ENCODE assay signal across 9 mouse cellular contexts in the genomic region with DNA sequence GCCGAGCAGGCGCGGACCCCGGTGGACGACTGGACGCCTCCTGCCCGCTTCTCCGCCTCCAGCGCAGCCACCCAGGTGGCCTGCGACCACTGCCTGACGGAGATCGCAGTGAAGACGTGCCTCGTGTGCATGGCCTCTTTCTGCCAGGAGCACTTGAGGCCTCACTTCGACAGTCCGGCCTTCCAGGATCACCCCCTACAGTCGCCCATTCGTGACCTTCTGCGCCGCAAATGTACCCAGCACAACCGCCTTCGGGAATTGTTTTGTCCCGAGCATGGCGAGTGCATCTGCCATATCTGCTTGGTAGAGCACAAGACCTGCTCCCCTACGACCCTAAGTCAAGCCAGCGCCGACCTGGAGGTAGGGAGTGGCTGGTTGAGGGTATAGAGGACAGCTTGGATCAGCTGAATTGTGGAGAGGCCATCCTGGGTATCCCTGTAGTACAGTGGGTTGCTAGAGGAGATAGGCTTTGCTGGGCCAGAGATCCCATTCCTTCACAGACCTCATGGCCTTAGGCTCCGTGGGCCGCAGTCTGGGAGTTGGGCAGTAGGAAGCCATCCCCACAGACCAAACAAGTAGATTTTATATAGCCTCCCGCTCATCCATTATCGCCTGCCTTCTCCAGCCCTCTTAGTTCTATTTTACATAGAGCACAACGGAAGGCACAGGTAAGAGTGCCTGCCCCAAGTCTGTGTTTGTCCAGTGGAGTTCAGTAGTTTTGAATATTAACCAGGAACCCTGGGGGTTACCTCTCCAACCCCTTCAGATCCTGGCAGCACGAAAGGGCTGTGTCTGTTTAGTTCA. TPM values are rescaled to one million over a fixed set of nuclear protein-coding genes. Genes with fewer than 3 reads are reported as not detected.
DNase-seq lines count a peak whose midpoint lies in the region; ATAC-seq and TF ChIP-seq lines count a peak whose summit lies in the region.
"Had no signal": no experiment of that assay in that cellular context is flagged by ENCODE, and none has a peak within 500 bp of the region (broad histone marks: within the 10 kb centered on the region; RNA-seq: fewer than 3 reads in every experiment).

No protein-coding gene starts in this region.

- 0 out of 4 replicates have a peak, but pooled peaks of 1 of the 2 experiments have one; percentile 12 for TF ChIP-seq POLR2A in MEL (IDR thresholded peaks at IDR 0.05; ENCODE audit: control insufficient read depth in 1 of 2, insufficient read depth in 1 of 2, low read depth in 1 of 2, low read length in 2 of 2, poor library complexity in 1 of 2)

- peak overlapping the region; percentile 78 for H3K4me3 ChIP-seq in heart, embryonic 12.5 days
- peak overlapping the region; percentile 91 to 99 for H3K4me3 ChIP-seq in MEL (ENCODE audit: control insufficient read depth in 1 of 2, insufficient read depth in 1 of 2, low read depth in 2 of 2, low read length in 2 of 2)
- H3K4me3 ChIP-seq in heart, embryonic 14.5 days (ENCODE audit: control insufficient read depth in 1 of 2, insufficient read depth in 1 of 2, low read depth in 1 of 2, low read length in 2 of 2), result peak overlapping the region; percentile 57 to 69
- peak overlapping the region; percentile 48 for H3K4me3 ChIP-seq in limb, embryonic 12.5 days (replicated peaks)
- H3K4me3 ChIP-seq in neural tube, embryonic 15.5 days (replicated peaks), result peak overlapping the region; percentile 42

- H3K79me2 ChIP-seq in MEL (ENCODE audit: control insufficient read depth, insufficient read depth, low read length, poor library complexity), result peaks cover 48% of the 10 kb centered on the region

- peak; percentile 27 for ATAC-seq in heart, embryonic 12.5 days (ENCODE audit: insufficient number of reproducible peaks, low FRiP score)
- ATAC-seq in heart, embryonic 14.5 days (ENCODE audit: insufficient number of reproducible peaks, insufficient read depth, low FRiP score, low read depth), result 0 out of 2 replicates have a peak, but pooled peaks have one; percentile 19
- ATAC-seq in limb, embryonic 12.5 days (ENCODE audit: insufficient number of reproducible peaks, insufficient read depth, low FRiP score, low TSS enrichment, low read depth), result no peak
- ATAC-seq in neural tube, embryonic 15.5 days (ENCODE audit: low FRiP score), result no peak

- TF ChIP-seq RAD21 in MEL (IDR thresholded peaks at IDR 0.05; ENCODE audit: low read depth, low read length), result no peak

- H3K36me3 ChIP-seq in heart, embryonic 12.5 days, result peaks cover 4% of the 10 kb centered on the region
- H3K36me3 ChIP-seq in MEL (ENCODE audit: control insufficient read depth in 1 of 2, insufficient read depth in 2 of 2, low read length in 2 of 2), result peaks cover 0 to 28% of the 10 kb centered on the region in 2 experiments
- H3K36me3 ChIP-seq in heart, embryonic 14.5 days (ENCODE audit: control insufficient read depth, insufficient read depth, low read length), result no peaks in the 10 kb centered on the region; the same call in none of the 2 replicates
- no peaks in the 10 kb centered on the region for H3K36me3 ChIP-seq in limb, embryonic 12.5 days
- no peaks in the 10 kb centered on the region for H3K36me3 ChIP-seq in neural tube, embryonic 15.5 days

- no peak for TF ChIP-seq EP300 in MEL (IDR thresholded peaks at IDR 0.05; ENCODE audit: low read depth in 1 of 2, low read length in 2 of 2)

- H3K27ac ChIP-seq in heart, embryonic 12.5 days (ENCODE audit: poor library complexity, severe bottlenecking), result peak overlapping the region; percentile 34
- H3K27ac ChIP-seq in MEL (ENCODE audit: control insufficient read depth, low read depth, low read length), result peak overlapping the region; percentile 61
- H3K27ac ChIP-seq in heart, embryonic 14.5 days (replicated peaks in 1 of 2; ENCODE audit: control insufficient read depth in 1 of 2, insufficient read depth in 1 of 2, low read depth in 2 of 2, low read length in 2 of 2), result peak overlapping the region; percentile 26 to 68; a peak in 3 of 4 replicates
- H3K27ac ChIP-seq in limb, embryonic 12.5 days, result no peak overlapping the region
- no peak overlapping the region for H3K27ac ChIP-seq in neural tube, embryonic 15.5 days (replicated peaks)

- DNase-seq in heart, adult 11 months, result no peak
- peak; percentile 64 for DNase-seq in MEL (ENCODE audit: low read depth, low spot score)
- DNase-seq in gastrocnemius, postnatal 14 days, result no peak
- DNase-seq in adrenal gland, postnatal 4 days (ENCODE audit: low spot score in 2 of 2), result no peak

- intact Hi-C loops in gastrocnemius, postnatal 14 days (cut with DNase I; ENCODE audit: low total_unique reads), result no loop called here

- peak overlapping the region; percentile 84 for H3K4me2 ChIP-seq in heart, embryonic 12.5 days
- peak overlapping the region; percentile 73 for H3K4me2 ChIP-seq in heart, embryonic 14.5 days (ENCODE audit: low read length)
- peak overlapping the region; percentile 64 for H3K4me2 ChIP-seq in limb, embryonic 12.5 days
- peak overlapping the region; percentile 55 for H3K4me2 ChIP-seq in neural tube, embryonic 15.5 days

- WGBS in heart, embryonic 12.5 days, result 17% methylated on average over 33 of the region's 33 CpGs
- WGBS in heart, embryonic 14.5 days, result 15% methylated on average over 33 of the region's 33 CpGs
- 27% methylated on average over 33 of the region's 33 CpGs for WGBS in limb, embryonic 12.5 days
- 32% methylated on average over 33 of the region's 33 CpGs for WGBS in neural tube, embryonic 15.5 days

- no peaks in the 10 kb centered on the region for H3K27me3 ChIP-seq in heart, embryonic 12.5 days (replicated peaks)
- H3K27me3 ChIP-seq in MEL (ENCODE audit: control insufficient read depth in 1 of 2, insufficient read depth in 2 of 2, low read length in 2 of 2), result no peaks in the 10 kb centered on the region
- H3K27me3 ChIP-seq in heart, embryonic 14.5 days (ENCODE audit: control insufficient read depth, insufficient read depth, low read length), result no peaks in the 10 kb centered on the region
- H3K27me3 ChIP-seq in limb, embryonic 12.5 days, result peaks cover 34% of the 10 kb centered on the region
- peaks cover 19% of the 10 kb centered on the region for H3K27me3 ChIP-seq in neural tube, embryonic 15.5 days (replicated peaks)
- H3K27me3 ChIP-seq: Patski had no signal

- no peak for TF ChIP-seq CTCF in MEL (IDR thresholded peaks at IDR 0.05 in 2 of 3, conservative IDR thresholded peaks at IDR 0.05 in 1 of 3; ENCODE audit: control insufficient read depth in 1 of 3, insufficient read depth in 1 of 3, low read depth in 2 of 3, low read length in 3 of 3, poor library complexity in 1 of 3, severe bottlenecking in 1 of 3)

- H3K9ac ChIP-seq in heart, embryonic 12.5 days, result peak overlapping the region; percentile 87
- peak overlapping the region; percentile 97 for H3K9ac ChIP-seq in MEL (ENCODE audit: control insufficient read depth, low read depth, low read length, poor library complexity, severe bottlenecking)
- peak overlapping the region; percentile 81 for H3K9ac ChIP-seq in heart, embryonic 14.5 days (ENCODE audit: low read length)
- H3K9ac ChIP-seq in limb, embryonic 12.5 days (replicated peaks), result peak overlapping the region; percentile 47; the same call in 1 of the 2 replicates
- 0 out of 2 replicates have a peak overlapping the region, but pooled peaks have one; percentile 37 for H3K9ac ChIP-seq in neural tube, embryonic 15.5 days (replicated peaks)

- H3K4me1 ChIP-seq in heart, embryonic 12.5 days (replicated peaks), result peaks cover 35% of the 10 kb centered on the region
- peaks cover 16 to 38% of the 10 kb centered on the region in 2 experiments for H3K4me1 ChIP-seq in MEL (ENCODE audit: control insufficient read depth in 1 of 2, insufficient read depth in 2 of 2, low read length in 2 of 2)
- peaks cover 18 to 28% of the 10 kb centered on the region in 2 experiments for H3K4me1 ChIP-seq in heart, embryonic 14.5 days (ENCODE audit: control insufficient read depth in 2 of 2, insufficient read depth in 2 of 2, low read length in 2 of 2)
- 0 out of 2 replicates have a peak, but pooled peaks cover 3% of the 10 kb centered on the region for H3K4me1 ChIP-seq in limb, embryonic 12.5 days (replicated peaks)
- peaks cover 10% of the 10 kb centered on the region for H3K4me1 ChIP-seq in neural tube, embryonic 15.5 days

- no peaks in the 10 kb centered on the region for H3K9me3 ChIP-seq in heart, embryonic 12.5 days (replicated peaks)
- H3K9me3 ChIP-seq in MEL (replicated peaks; ENCODE audit: insufficient read depth, low read length), result no peaks in the 10 kb centered on the region
- no peaks in the 10 kb centered on the region for H3K9me3 ChIP-seq in heart, embryonic 14.5 days (ENCODE audit: control insufficient read depth, low read length)
- H3K9me3 ChIP-seq in limb, embryonic 12.5 days, result no peaks in the 10 kb centered on the region
- H3K9me3 ChIP-seq in neural tube, embryonic 15.5 days (replicated peaks), result no peaks in the 10 kb centered on the region

RNA-seq across cellular contexts. Expression of gene Trim25, which starts 0.7 kb away (rescaled TPM):
- 15.2 and 15.3 TPM in 2 replicates for polyA plus RNA-seq in heart, embryonic 12.5 days (2016; fragmentation: Nextera tagmentation; extraction: Ambion mirVana)
- total RNA-seq in MEL (2012; rRNA removed), result 21.5 and 22.2 TPM in 2 replicates
- polyA plus RNA-seq in MEL (2012; ENCODE audit: insufficient read depth in 1 of 2, insufficient read length in 2 of 2, low read depth in 1 of 2, low replicate concordance in 2 of 2, missing spikeins in 1 of 2), result 10 to 100 TPM in 1 of 2 experiments, not detected in 1; 43.0 TPM
- polyA plus RNA-seq in heart, embryonic 14.5 days (2014; fragmentation: Nextera tagmentation; extraction: Ambion mirVana), result 15.9 and 16.7 TPM in 2 replicates
- polyA plus RNA-seq in limb, embryonic 12.5 days (2016; fragmentation: Nextera tagmentation; extraction: Ambion mirVana), result 4.4 and 4.8 TPM in 2 replicates
- polyA plus RNA-seq in neural tube, embryonic 15.5 days (2015; fragmentation: Nextera tagmentation; extraction: Ambion mirVana), result 5.5 and 13.7 TPM in 2 replicates
- total RNA-seq in gastrocnemius, postnatal 14 days (2021), result 10 to 100 TPM; 11.3 to 12.6 TPM
- 100 to 1,000 TPM; 133 to 137 TPM for total RNA-seq in adrenal gland, postnatal 4 days (2021)

RNA-seq across cellular contexts. Expression of gene Coil, which starts 29.9 kb away (rescaled TPM):
- polyA plus RNA-seq in heart, embryonic 12.5 days (2016; fragmentation: Nextera tagmentation; extraction: Ambion mirVana), result 15.5 and 16.1 TPM in 2 replicates
- total RNA-seq in MEL (2012; rRNA removed), result 32.6 and 32.9 TPM in 2 replicates
- polyA plus RNA-seq in MEL (2012; ENCODE audit: insufficient read depth in 1 of 2, insufficient read length in 2 of 2, low read depth in 1 of 2, low replicate concordance in 2 of 2, missing spikeins in 1 of 2), result 10 to 100 TPM in 1 of 2 experiments, not detected in 1; 24.4 TPM
- polyA plus RNA-seq in heart, embryonic 14.5 days (2014; fragmentation: Nextera tagmentation; extraction: Ambion mirVana), result 6.5 and 6.6 TPM in 2 replicates
- 31.7 and 33.6 TPM in 2 replicates for polyA plus RNA-seq in limb, embryonic 12.5 days (2016; fragmentation: Nextera tagmentation; extraction: Ambion mirVana)
- polyA plus RNA-seq in neural tube, embryonic 15.5 days (2015; fragmentation: Nextera tagmentation; extraction: Ambion mirVana), result 26.0 and 28.5 TPM in 2 replicates
- 1 to 10 TPM; 4.1 to 4.2 TPM for total RNA-seq in gastrocnemius, postnatal 14 days (2021)
- total RNA-seq in adrenal gland, postnatal 4 days (2021), result 10 to 100 TPM; 14.0 to 14.3 TPM

RNA-seq across cellular contexts. Expression of gene Elobl, which starts 33.2 kb away (rescaled TPM):
- polyA plus RNA-seq in heart, embryonic 12.5 days (2016; fragmentation: Nextera tagmentation; extraction: Ambion mirVana), result not detected in 2 replicates
- 0.58 and 0.92 TPM in 2 replicates for total RNA-seq in MEL (2012; rRNA removed)
- under 1 TPM in 1 of 2 experiments, not detected in 1; 0.72 TPM for polyA plus RNA-seq in MEL (2012; ENCODE audit: insufficient read depth in 1 of 2, insufficient read length in 2 of 2, low read depth in 1 of 2, low replicate concordance in 2 of 2, missing spikeins in 1 of 2)
- polyA plus RNA-seq in heart, embryonic 14.5 days (2014; fragmentation: Nextera tagmentation; extraction: Ambion mirVana), result not detected in 2 replicates
- polyA plus RNA-seq in limb, embryonic 12.5 days (2016; fragmentation: Nextera tagmentation; extraction: Ambion mirVana), result not detected in 2 replicates
- not detected in 2 replicates for polyA plus RNA-seq in neural tube, embryonic 15.5 days (2015; fragmentation: Nextera tagmentation; extraction: Ambion mirVana)
- not detected for total RNA-seq in gastrocnemius, postnatal 14 days (2021)
- total RNA-seq in adrenal gland, postnatal 4 days (2021), result not detected

RNA-seq across cellular contexts. Expression of gene Scpep1, which starts 44.7 kb away (rescaled TPM):
- 47.2 and 47.5 TPM in 2 replicates for polyA plus RNA-seq in heart, embryonic 12.5 days (2016; fragmentation: Nextera tagmentation; extraction: Ambion mirVana)
- 7.9 and 8.9 TPM in 2 replicates for total RNA-seq in MEL (2012; rRNA removed)
- polyA plus RNA-seq in MEL (2012; ENCODE audit: insufficient read depth in 1 of 2, insufficient read length in 2 of 2, low read depth in 1 of 2, low replicate concordance in 2 of 2, missing spikeins in 1 of 2), result 10 to 100 TPM in 1 of 2 experiments, not detected in 1; 15.6 TPM
- 48.0 and 49.9 TPM in 2 replicates for polyA plus RNA-seq in heart, embryonic 14.5 days (2014; fragmentation: Nextera tagmentation; extraction: Ambion mirVana)
- polyA plus RNA-seq in limb, embryonic 12.5 days (2016; fragmentation: Nextera tagmentation; extraction: Ambion mirVana), result 68.8 and 71.2 TPM in 2 replicates
- polyA plus RNA-seq in neural tube, embryonic 15.5 days (2015; fragmentation: Nextera tagmentation; extraction: Ambion mirVana), result 29.6 and 35.0 TPM in 2 replicates
- 10 to 100 TPM; 18.5 to 21.6 TPM for total RNA-seq in gastrocnemius, postnatal 14 days (2021)
- 100 to 1,000 TPM; 149 to 159 TPM for total RNA-seq in adrenal gland, postnatal 4 days (2021)

Comparison
In these comparisons a context has a peak if more than half of its experiments do, and no peak if none do; other contexts are left out.
1. ATAC-seq: peak in heart, embryonic 12.5 days (single experiment) and heart, embryonic 14.5 days (single experiment); none in limb, embryonic 12.5 days (single experiment) and neural tube, embryonic 15.5 days (single experiment).
2. H3K27ac ChIP-seq: peak in heart, embryonic 12.5 days (single experiment), MEL (single experiment) and heart, embryonic 14.5 days (2 of 2); none in limb, embryonic 12.5 days (single experiment) and neural tube, embryonic 15.5 days (single experiment).
3. H3K4me3 ChIP-seq: peak in every context shown above with its lines; median percentile 95 in MEL; 78 in heart, embryonic 12.5 days; 63 in heart, embryonic 14.5 days; 48 in limb, embryonic 12.5 days; 42 in neural tube, embryonic 15.5 days.
4. H3K9ac ChIP-seq: peak in every context shown above with its lines; median percentile 97 in MEL; 87 in heart, embryonic 12.5 days; 81 in heart, embryonic 14.5 days; 47 in limb, embryonic 12.5 days; 37 in neural tube, embryonic 15.5 days.
5. Peak in every context shown above with its lines, with median percentiles within 50 percentile points of each other: H3K4me2 ChIP-seq.